Mouse (Mus musculus) ES-E14 (cell line): Measurements from ENCODE around the gene Gm10188. TPM values are rescaled to one million over a fixed set of nuclear protein-coding genes. Genes with fewer than 3 reads are reported as not detected.
A peak's percentile ranks its signal among the peaks of the same experiment; 100 is the strongest.

Experiments used
- DNase-seq: peaks from one replicate; pipeline ENCODE4 v3.0.0-alpha.2; 2013; ENCODE audit warnings: low read depth, low spot score
- H3K27ac ChIP-seq: 2 replicates; pipeline ENCODE4 v1.5.1; 2012; ENCODE audit warnings: low read depth, mild to moderate bottlenecking, low read length, moderate library complexity, mixed read lengths; ENCODE audit not compliant: poor library complexity, insufficient read depth, severe bottlenecking
- H3K36me3 ChIP-seq: 2 replicates; pipeline ENCODE4 v1.6.1; 2012; ENCODE audit warnings: mild to moderate bottlenecking, low read length, moderate library complexity, mixed read lengths; ENCODE audit not compliant: control insufficient read depth, poor library complexity, insufficient read depth, severe bottlenecking
- H3K4me1 ChIP-seq, 2 experiments: fragments of 150-350 bp in 1 of 2; sonication (generic) in 1 of 2; 2 replicates each; pipeline ENCODE4 v1.6.1; 2012; ENCODE audit warnings: low read length in 2 of 2, mild to moderate bottlenecking in 1 of 2, mixed read lengths in 1 of 2; ENCODE audit not compliant: control insufficient read depth in 2 of 2, insufficient read depth in 2 of 2, poor library complexity in 1 of 2
- H3K4me3 ChIP-seq, 2 experiments: fragments of 150-350 bp in 1 of 2; sonication (generic) in 1 of 2; 2 replicates each; pipeline ENCODE4 v1.5.1; 2012; ENCODE audit warnings: low read length in 2 of 2, low read depth in 1 of 2, mild to moderate bottlenecking in 1 of 2, mixed read lengths in 1 of 2; ENCODE audit not compliant: insufficient read depth in 1 of 2, poor library complexity in 1 of 2, severe bottlenecking in 1 of 2
- H3K9ac ChIP-seq: 2 replicates; pipeline ENCODE4 v1.6.1; 2012; ENCODE audit warnings: low read depth, mild to moderate bottlenecking, low read length, mixed read lengths; ENCODE audit not compliant: poor library complexity, insufficient read depth, severe bottlenecking
- H3K9me3 ChIP-seq: fragments of 150-350 bp; sonication (generic); 2 replicates; pipeline ENCODE4 v1.6.1; 2012; ENCODE audit warnings: low read depth, mild to moderate bottlenecking, low read length; ENCODE audit not compliant: control insufficient read depth, insufficient read depth
- CHD2 ChIP-seq: IDR thresholded peaks from 2 replicates; pipeline ENCODE4 v1.6.1; 2014; ENCODE audit warnings: mild to moderate bottlenecking, low read depth, low read length, inconsistent platforms
- HCFC1 ChIP-seq: IDR thresholded peaks from 2 replicates; pipeline ENCODE4 v1.6.1; 2012; ENCODE audit warnings: low read length, inconsistent platforms, borderline replicate concordance; ENCODE audit not compliant: insufficient read depth
- MAFK ChIP-seq: IDR thresholded peaks from 2 replicates; pipeline ENCODE4 v1.6.1; 2014; ENCODE audit warnings: mild to moderate bottlenecking, low read depth, low read length, inconsistent platforms; ENCODE audit not compliant: insufficient read depth
- ZC3H11A ChIP-seq: IDR thresholded peaks from 2 replicates; pipeline ENCODE4 v1.6.1; 2012; ENCODE audit warnings: low read depth, mild to moderate bottlenecking, inconsistent platforms, low read length, borderline replicate concordance
- ZNF384 ChIP-seq: IDR thresholded peaks from 2 replicates; pipeline ENCODE4 v1.6.1; 2012; ENCODE audit warnings: low read depth, low read length, inconsistent platforms
- in situ Hi-C, 2 experiments: fragments of 600-800 bp; cut with MboI; formaldehyde crosslinking; loops; one replicate each; pipeline ENCODE4 v1.15.1; 2025; ENCODE audit warnings: low sequenced_read_pairs in 2 of 2, inconsistent platforms in 1 of 2; ENCODE audit not compliant: unreplicated experiment in 2 of 2
- total RNA-seq: library from RNA; depleted of rRNA; stranded (reverse); fragments of 300-350 nt; gene quantifications from 2 replicates; pipeline ENCODE4 v1.2.3, GENCODE M21; 2012

The Gm10188 gene
- total RNA-seq, 1 experiment = not detected

- in situ Hi-C loops = no loop called here
These were observed 31.9 kb downstream of the Gm10188 start for GRCm38 (mm10) chr1:132197666-132198065.

DNA sequence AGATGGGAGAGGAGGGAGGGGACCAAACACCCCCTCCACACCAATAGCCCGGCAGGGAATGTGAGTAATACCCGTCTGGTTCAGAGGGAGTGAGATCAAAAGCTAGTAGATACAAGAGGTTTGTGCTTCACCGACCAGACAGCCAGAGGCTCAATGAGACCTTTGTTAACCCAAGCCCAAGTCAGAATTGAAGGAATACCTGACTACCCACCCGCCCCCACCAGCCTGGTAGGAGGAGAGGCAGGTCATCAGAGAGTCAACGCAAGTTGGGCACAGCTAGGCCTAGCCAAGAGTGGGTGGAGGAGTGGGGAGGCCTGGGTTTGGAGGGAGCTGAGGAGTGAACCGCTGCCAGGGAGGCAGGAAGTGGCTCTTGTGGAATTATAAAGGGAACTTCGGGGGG lies 33.2 kb downstream of the Gm10188 start:
- Histone ChIP-seq H3K9ac (peak overlapping the region; percentile 23; the same call in 1 of the 2 replicates), H3K4me1 (peaks cover 18 to 50% of the 10 kb centered on the region in 2 experiments), H3K9me3 (no peaks in the 10 kb centered on the region), H3K27ac (peak overlapping the region; percentile 49; the same call in 1 of the 2 replicates), H3K36me3 (no peaks in the 10 kb centered on the region), H3K4me3 (no peak overlapping the region)
- no peak for DNase-seq
- TF ChIP-seq ZC3H11A = no peak
- no peak for TF ChIP-seq MAFK
- TF ChIP-seq ZNF384 = no peak
- no peak for TF ChIP-seq CHD2
- TF ChIP-seq HCFC1 = no peak
- in situ Hi-C loops = no loop called here

More at GRCm38 (mm10) chr1:132197666-132198065, 31.9 kb downstream of the Gm10188 start:
- TF ChIP-seq HCFC1 = no peak
- TF ChIP-seq CHD2 = no peak
- DNase-seq = no peak
- Histone ChIP-seq H3K27ac (peak overlapping the region; percentile 93), H3K9me3 (no peaks in the 10 kb centered on the region), H3K9ac (peak overlapping the region; percentile 58; the same call in 1 of the 2 replicates), H3K4me3 (peak overlapping the region in 1 of 2 experiments; percentile 53; a peak in 2 of 4 replicates), H3K4me1 (peaks cover 15 to 51% of the 10 kb centered on the region in 2 experiments), H3K36me3 (peaks cover 2% of the 10 kb centered on the region; the same call in 1 of the 2 replicates)

- peaks cover 18 to 50% of the 10 kb centered on the region in 2 experiments for H3K4me1 ChIP-seq
These were observed 33.9 kb downstream of the Gm10188 start for GRCm38 (mm10) chr1:132195681-132196080.

GRCm38 (mm10) chr1:132195100-132195499 lies 34.5 kb downstream of the Gm10188 start:
- Histone ChIP-seq H3K4me3 (no peak overlapping the region), H3K36me3 (no peaks in the 10 kb centered on the region), H3K9ac (peak overlapping the region; percentile 6; the same call in 1 of the 2 replicates), H3K9me3 (no peaks in the 10 kb centered on the region), H3K4me1 (peaks cover 18 to 48% of the 10 kb centered on the region in 2 experiments), H3K27ac (peak overlapping the region; percentile 49; the same call in 1 of the 2 replicates)
- DNase-seq = no peak
- in situ Hi-C loops = no loop called here
- TF ChIP-seq MAFK = no peak

More at GRCm38 (mm10) chr1:132195681-132196080, 33.9 kb downstream of the Gm10188 start:
- no peaks in the 10 kb centered on the region for H3K9me3 ChIP-seq
- no peaks in the 10 kb centered on the region for H3K36me3 ChIP-seq
- no peak overlapping the region for H3K4me3 ChIP-seq
- H3K9ac ChIP-seq = peak overlapping the region; percentile 6; the same call in 1 of the 2 replicates
- no peak for DNase-seq
- in situ Hi-C loops = no loop called here
- TF ChIP-seq CHD2 (no peak), HCFC1 (no peak), ZNF384 (no peak), ZC3H11A (no peak), MAFK (no peak)
- H3K27ac ChIP-seq = peak overlapping the region; percentile 49; the same call in 1 of the 2 replicates

DNA sequence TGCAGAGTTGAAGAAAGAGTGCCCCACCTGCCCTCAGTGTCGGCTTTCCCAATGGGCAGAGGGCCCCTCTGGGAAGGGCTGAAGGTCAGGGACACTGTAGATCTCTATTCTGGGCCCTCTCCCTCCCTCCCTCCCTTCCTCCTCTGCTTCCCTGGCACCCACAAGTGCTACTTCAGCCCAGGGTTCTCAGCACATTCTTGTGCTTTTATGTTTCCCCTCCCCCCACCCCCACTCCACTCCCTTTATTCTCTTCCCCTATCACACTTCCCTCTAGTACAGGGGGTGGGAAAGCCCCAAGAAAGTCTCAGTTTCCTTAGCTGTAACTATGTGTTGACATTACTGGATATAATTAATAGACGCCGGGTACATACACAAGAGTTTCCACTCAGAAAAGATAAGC lies 34.9 kb downstream of the Gm10188 start:
- Histone ChIP-seq H3K27ac (no peak overlapping the region; the same call in 1 of the 2 replicates), H3K9ac (no peak overlapping the region)

More for the DNA sequence above, 34.9 kb downstream of the Gm10188 start:
- Histone ChIP-seq H3K36me3 (no peaks in the 10 kb centered on the region), H3K9me3 (no peaks in the 10 kb centered on the region), H3K4me1 (peaks cover 18 to 46% of the 10 kb centered on the region in 2 experiments), H3K4me3 (no peak overlapping the region)
- TF ChIP-seq CHD2 = no peak
- TF ChIP-seq MAFK = no peak
- TF ChIP-seq HCFC1 = no peak
- no peak for TF ChIP-seq ZC3H11A
- TF ChIP-seq ZNF384 = no peak
- no peak for DNase-seq
- in situ Hi-C loops = no loop called here
